Mouse (Mus musculus): ENCODE data around the gene Fgfr2. TPM values are rescaled to one million over a fixed set of nuclear protein-coding genes. Genes with fewer than 3 reads are reported as not detected.
"Not testable (repeated sequence)": the region's sequence is repeated elsewhere in the genome, so short reads cannot be mapped to it uniquely, and the experiment has no call there.

Fgfr2 gene
- polyA plus RNA-seq, 1 experiment from 2014 or later, result 92.0 TPM

DNA sequence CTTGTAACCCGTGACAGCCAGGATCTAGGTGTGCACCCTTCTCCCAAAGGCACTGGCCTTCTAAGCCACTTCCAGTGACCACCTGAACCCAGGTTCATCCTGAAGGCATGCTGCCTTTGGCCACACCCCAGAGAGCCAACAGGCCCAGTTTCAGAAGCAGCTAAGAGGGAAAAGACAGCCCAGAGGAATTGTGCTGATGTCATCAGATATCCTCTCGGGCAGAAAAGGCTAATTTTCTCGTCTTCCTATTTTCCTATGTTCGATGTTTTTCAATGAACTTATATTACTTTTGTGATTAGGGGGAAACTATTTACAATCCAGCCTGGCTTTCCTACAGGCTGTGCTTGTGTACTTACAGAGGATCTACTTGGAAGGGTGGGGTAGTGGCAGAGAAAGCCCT lies 582.6 kb downstream of the Fgfr2 start:
- DNase-seq (ENCODE audit: low spot score, missing footprints), result no peak
- no peak overlapping the region for H3K4me3 ChIP-seq (ENCODE audit: low read depth, low read length)
- no peaks in the 10 kb centered on the region for H3K27me3 ChIP-seq (ENCODE audit: control insufficient read depth, insufficient read depth, low read length)
- H3K9ac ChIP-seq (ENCODE audit: low read length), result no peak overlapping the region
- no peaks in the 10 kb centered on the region for H3K9me3 ChIP-seq (ENCODE audit: control insufficient read depth, low read length)
- H3K4me2 ChIP-seq, result no peak overlapping the region
- ATAC-seq (ENCODE audit: low FRiP score), result no peak
- no peaks in the 10 kb centered on the region for H3K36me3 ChIP-seq (ENCODE audit: control insufficient read depth, insufficient read depth, low read length)
- no peaks in the 10 kb centered on the region for H3K4me1 ChIP-seq (ENCODE audit: control insufficient read depth, insufficient read depth, low read length)
- 86% methylated on average over 4 of the region's 4 CpGs for WGBS
- no peak overlapping the region for H3K27ac ChIP-seq (ENCODE audit: low read depth, low read length)

DNA sequence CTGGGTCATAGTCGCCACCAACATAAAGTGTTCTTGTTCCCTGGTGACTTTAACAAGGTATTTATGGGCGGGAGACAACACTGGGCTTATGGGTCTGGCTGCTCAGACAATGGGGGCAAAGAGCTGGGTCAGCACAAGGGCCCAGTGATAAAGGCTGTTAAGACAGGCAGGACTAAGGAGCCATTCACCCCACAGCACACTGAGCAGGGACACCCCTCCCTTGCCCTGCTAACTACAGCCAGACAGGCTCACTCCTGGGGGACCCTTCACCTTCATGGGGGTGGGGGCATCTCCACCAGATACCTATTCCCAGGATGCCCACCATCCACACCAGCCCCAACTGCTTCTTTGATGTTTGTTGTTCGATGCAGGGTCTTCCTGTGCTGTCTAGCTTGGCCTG lies 593.9 kb downstream of the Fgfr2 start:
- Histone ChIP-seq H3K27me3 (ENCODE audit: control insufficient read depth, insufficient read depth, low read length) (no peaks in the 10 kb centered on the region), H3K4me1 (ENCODE audit: control insufficient read depth, insufficient read depth, low read length) (no peaks in the 10 kb centered on the region), H3K36me3 (ENCODE audit: control insufficient read depth, insufficient read depth, low read length) (no peaks in the 10 kb centered on the region), H3K27ac (ENCODE audit: low read depth, low read length) (no peak overlapping the region), H3K9ac (ENCODE audit: low read length) (no peak overlapping the region), H3K9me3 (ENCODE audit: control insufficient read depth, low read length) (no peaks in the 10 kb centered on the region), H3K4me2 (no peak overlapping the region), H3K4me3 (ENCODE audit: low read depth, low read length) (no peak overlapping the region)
- DNase-seq (ENCODE audit: low spot score, missing footprints) (no peak), ATAC-seq (ENCODE audit: low FRiP score) (no peak)
- WGBS, result 64% methylated on average over 3 of the region's 3 CpGs

DNA sequence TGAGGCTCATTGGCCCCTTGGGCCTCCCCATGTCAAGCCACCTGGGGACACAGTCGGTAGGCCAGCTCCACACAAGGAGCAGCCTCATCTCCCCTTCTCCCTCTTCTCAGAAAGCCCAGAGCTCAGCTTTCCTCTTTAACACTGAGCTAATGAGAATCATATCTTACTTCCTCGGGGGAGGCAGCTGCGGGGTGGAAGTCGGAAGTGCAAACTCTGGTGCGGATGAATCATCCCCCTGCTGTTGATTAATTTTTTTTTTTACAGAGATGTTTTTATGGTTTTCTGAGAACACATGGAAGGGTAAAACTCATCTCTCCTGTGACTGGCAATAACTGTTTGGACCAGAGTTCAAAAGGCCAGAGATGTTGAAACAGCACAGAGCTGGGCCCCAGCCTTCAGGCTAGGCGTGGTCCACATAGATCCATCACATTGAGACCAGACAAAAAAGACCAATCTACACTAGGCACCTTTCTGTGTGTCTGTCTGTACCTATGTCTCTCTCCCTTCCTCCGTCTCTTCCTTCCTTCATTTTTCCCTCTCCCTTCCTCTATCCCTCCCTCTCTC lies 609.6 kb downstream of the Fgfr2 start:
- ATAC-seq (ENCODE audit: low FRiP score) (no peak), DNase-seq (ENCODE audit: low spot score, missing footprints) (no peak)
- Histone ChIP-seq H3K9ac (ENCODE audit: low read length) (no peak overlapping the region), H3K4me3 (ENCODE audit: low read depth, low read length) (no peak overlapping the region), H3K36me3 (ENCODE audit: control insufficient read depth, insufficient read depth, low read length) (no peaks in the 10 kb centered on the region), H3K4me1 (ENCODE audit: control insufficient read depth, insufficient read depth, low read length) (no peaks in the 10 kb centered on the region), H3K9me3 (ENCODE audit: control insufficient read depth, low read length) (no peaks in the 10 kb centered on the region), H3K4me2 (no peak overlapping the region), H3K27ac (ENCODE audit: low read depth, low read length) (no peak overlapping the region), H3K27me3 (ENCODE audit: control insufficient read depth, insufficient read depth, low read length) (no peaks in the 10 kb centered on the region)
- WGBS, result 86% methylated on average over 7 of the region's 7 CpGs

DNA sequence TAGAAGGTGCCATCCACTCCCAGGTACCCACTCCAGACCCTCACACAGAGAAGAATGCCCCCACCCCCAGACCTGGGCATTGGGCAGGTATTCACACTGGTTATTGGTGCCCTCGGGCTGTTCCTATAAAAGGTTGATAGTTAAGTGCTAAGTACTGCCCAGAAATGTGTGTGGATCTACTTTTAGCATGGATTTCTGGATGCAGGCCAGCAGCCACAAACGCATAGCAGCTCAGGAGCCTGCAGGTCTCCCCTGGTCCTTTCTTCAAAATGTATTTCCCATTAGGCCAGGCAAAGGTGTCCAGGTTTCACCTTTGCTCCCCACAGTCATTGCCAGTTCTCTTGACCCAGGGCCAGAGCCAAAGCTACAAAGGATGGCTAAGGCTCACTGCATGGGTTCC lies 614.0 kb downstream of the Fgfr2 start:
- Histone ChIP-seq H3K9ac (ENCODE audit: low read length) (no peak overlapping the region), H3K36me3 (ENCODE audit: control insufficient read depth, insufficient read depth, low read length) (no peaks in the 10 kb centered on the region), H3K27me3 (ENCODE audit: control insufficient read depth, insufficient read depth, low read length) (no peaks in the 10 kb centered on the region), H3K4me2 (no peak overlapping the region), H3K9me3 (ENCODE audit: control insufficient read depth, low read length) (no peaks in the 10 kb centered on the region), H3K27ac (ENCODE audit: low read depth, low read length) (no peak overlapping the region), H3K4me1 (ENCODE audit: control insufficient read depth, insufficient read depth, low read length) (no peaks in the 10 kb centered on the region), H3K4me3 (ENCODE audit: low read depth, low read length) (no peak overlapping the region)
- WGBS, result 94% methylated on average over 2 of the region's 2 CpGs
- DNase-seq (ENCODE audit: low spot score, missing footprints), result no peak
- ATAC-seq (ENCODE audit: low FRiP score), result no peak

DNA sequence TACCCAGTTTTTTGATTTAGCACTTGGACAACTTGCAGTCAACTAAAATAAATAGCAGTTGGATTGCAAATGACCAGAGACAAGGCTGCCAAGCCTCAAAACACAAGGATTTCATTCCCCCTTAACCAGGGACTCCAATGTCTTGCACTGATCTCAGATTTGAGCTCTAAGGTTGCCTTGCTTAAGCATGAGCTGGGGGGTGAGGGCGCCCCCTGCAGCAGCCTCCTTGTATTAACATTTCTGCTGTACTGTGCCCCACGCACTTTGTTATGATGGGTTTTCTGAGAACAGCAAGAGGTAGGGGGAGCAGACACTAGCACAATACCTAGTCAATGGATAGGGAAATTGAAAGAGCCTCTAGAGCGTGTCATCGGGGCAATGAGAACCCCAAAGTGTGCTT lies 615.8 kb downstream of the Fgfr2 start:
- Histone ChIP-seq H3K36me3 (ENCODE audit: control insufficient read depth, insufficient read depth, low read length) (no peaks in the 10 kb centered on the region), H3K9me3 (ENCODE audit: control insufficient read depth, low read length) (no peaks in the 10 kb centered on the region), H3K9ac (ENCODE audit: low read length) (no peak overlapping the region), H3K4me2 (no peak overlapping the region), H3K4me3 (ENCODE audit: low read depth, low read length) (no peak overlapping the region), H3K4me1 (ENCODE audit: control insufficient read depth, insufficient read depth, low read length) (no peaks in the 10 kb centered on the region), H3K27ac (ENCODE audit: low read depth, low read length) (no peak overlapping the region), H3K27me3 (ENCODE audit: control insufficient read depth, insufficient read depth, low read length) (no peaks in the 10 kb centered on the region)
- WGBS, result 58% methylated on average over 4 of the region's 4 CpGs
- ATAC-seq (ENCODE audit: low FRiP score), result no peak
- no peak for DNase-seq (ENCODE audit: low spot score, missing footprints)

DNA sequence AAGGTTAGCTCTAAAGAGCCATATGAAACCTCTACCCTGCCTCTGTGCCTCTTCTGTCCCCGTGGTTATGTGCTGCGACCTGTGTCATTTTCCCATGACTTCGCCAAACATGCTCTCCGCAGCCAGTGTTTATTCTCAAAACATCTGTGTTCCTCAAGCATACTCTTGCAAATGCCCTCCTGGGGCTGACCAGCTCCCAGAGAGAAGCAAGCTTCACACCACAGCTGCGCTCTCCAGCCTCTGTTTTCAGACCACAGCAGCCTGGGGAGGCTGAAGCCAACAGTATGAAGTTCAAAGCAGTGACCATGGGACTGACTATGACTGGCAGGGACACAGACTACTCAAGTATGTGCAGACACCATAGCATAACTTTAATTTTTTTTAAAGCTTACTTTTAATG lies 616.9 kb downstream of the Fgfr2 start:
- H3K27me3 ChIP-seq (ENCODE audit: control insufficient read depth, insufficient read depth, low read length), result no peaks in the 10 kb centered on the region
- H3K9me3 ChIP-seq (ENCODE audit: control insufficient read depth, low read length), result no peaks in the 10 kb centered on the region
- DNase-seq (ENCODE audit: low spot score, missing footprints) (no peak), ATAC-seq (ENCODE audit: low FRiP score) (no peak)
- H3K4me2 ChIP-seq, result no peak overlapping the region
- H3K36me3 ChIP-seq (ENCODE audit: control insufficient read depth, insufficient read depth, low read length), result no peaks in the 10 kb centered on the region
- H3K4me3 ChIP-seq (ENCODE audit: low read depth, low read length), result no peak overlapping the region
- 53% methylated on average over 5 of the region's 5 CpGs for WGBS
- no peaks in the 10 kb centered on the region for H3K4me1 ChIP-seq (ENCODE audit: control insufficient read depth, insufficient read depth, low read length)
- H3K9ac ChIP-seq (ENCODE audit: low read length), result no peak overlapping the region
- no peak overlapping the region for H3K27ac ChIP-seq (ENCODE audit: low read depth, low read length)

DNA sequence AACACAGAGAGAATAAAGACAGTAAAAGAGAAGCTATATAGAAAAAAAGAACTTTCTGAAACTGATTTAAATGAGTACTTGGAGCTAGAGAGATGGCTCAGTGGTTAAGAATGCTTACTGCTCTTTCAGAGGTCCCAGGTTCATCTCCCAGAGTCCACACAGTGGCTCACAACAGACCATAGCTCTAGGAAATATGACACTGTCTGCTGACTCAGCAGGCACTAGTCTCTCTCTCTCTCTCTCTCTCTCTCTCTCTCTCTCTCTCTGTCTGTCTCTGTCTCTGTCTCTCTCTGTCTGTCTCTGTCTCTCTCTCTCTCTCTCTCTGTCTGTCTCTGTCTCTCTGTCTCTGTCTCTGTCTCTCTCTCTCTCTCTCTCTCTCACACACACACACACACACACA lies 620.7 kb downstream of the Fgfr2 start:
- not testable (repeated sequence) for DNase-seq (ENCODE audit: low spot score, missing footprints); H3K4me1 ChIP-seq (ENCODE audit: control insufficient read depth, insufficient read depth, low read length); H3K9me3 ChIP-seq (ENCODE audit: control insufficient read depth, low read length); H3K4me3 ChIP-seq (ENCODE audit: low read depth, low read length); H3K36me3 ChIP-seq (ENCODE audit: control insufficient read depth, insufficient read depth, low read length); H3K27ac ChIP-seq (ENCODE audit: low read depth, low read length); H3K27me3 ChIP-seq (ENCODE audit: control insufficient read depth, insufficient read depth, low read length); ATAC-seq (ENCODE audit: low FRiP score); H3K4me2 ChIP-seq; H3K9ac ChIP-seq (ENCODE audit: low read length)

DNA sequence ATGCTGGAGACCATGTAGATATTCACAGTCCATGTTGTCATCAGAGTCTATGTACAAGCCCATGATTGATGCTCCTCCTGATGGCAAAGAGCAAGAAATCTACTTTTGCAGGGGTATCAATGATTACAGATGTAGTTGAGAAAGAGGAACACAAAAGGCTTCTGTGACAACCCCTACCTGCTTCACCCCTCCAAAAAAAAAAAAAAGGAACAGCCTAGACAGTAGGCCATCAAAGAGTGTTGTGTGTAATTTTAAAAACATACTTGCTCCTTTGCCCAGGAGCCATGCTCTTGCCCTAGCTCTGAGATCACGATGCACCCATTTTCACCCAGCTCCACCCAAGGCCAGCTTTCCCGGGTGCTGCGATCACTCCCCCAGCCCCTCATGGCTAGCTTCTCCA lies 626.0 kb downstream of the Fgfr2 start:
- WGBS, result 93% methylated on average over 3 of the region's 3 CpGs
- H3K27ac ChIP-seq (ENCODE audit: low read depth, low read length), result no peak overlapping the region
- ATAC-seq (ENCODE audit: low FRiP score), result no peak

DNA sequence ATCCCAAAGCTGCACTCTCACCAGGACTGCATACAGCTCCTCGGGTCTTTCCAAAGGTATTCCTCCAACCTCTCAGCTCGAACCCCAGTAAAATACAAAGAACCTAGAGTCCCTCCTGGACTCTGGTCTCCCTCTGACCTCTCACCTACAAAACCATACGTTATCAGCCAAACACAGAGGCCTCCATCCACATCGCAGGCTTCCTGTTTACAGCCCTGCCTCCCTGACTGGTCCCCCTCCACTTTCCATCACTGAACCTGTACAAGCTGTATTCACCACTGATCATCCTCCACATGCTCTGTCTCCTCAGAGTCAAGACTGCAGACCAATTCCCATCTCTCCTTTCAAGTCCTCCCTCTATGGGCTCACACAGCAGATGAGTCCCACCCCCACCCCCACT lies 628.9 kb downstream of the Fgfr2 start:
- Histone ChIP-seq H3K27ac (ENCODE audit: low read depth, low read length) (no peak overlapping the region), H3K36me3 (ENCODE audit: control insufficient read depth, insufficient read depth, low read length) (no peaks in the 10 kb centered on the region), H3K27me3 (ENCODE audit: control insufficient read depth, insufficient read depth, low read length) (no peaks in the 10 kb centered on the region), H3K4me2 (no peak overlapping the region), H3K9ac (ENCODE audit: low read length) (no peak overlapping the region), H3K4me3 (ENCODE audit: low read depth, low read length) (no peak overlapping the region), H3K4me1 (ENCODE audit: control insufficient read depth, insufficient read depth, low read length) (no peaks in the 10 kb centered on the region), H3K9me3 (ENCODE audit: control insufficient read depth, low read length) (no peaks in the 10 kb centered on the region)
- WGBS, result 76% methylated on average over 4 of the region's 4 CpGs
- ATAC-seq (ENCODE audit: low FRiP score), result no peak
- no peak for DNase-seq (ENCODE audit: low spot score, missing footprints)

More for the DNA sequence above, 626.0 kb downstream of the Fgfr2 start:
- Histone ChIP-seq H3K4me3 (ENCODE audit: low read depth, low read length) (no peak overlapping the region), H3K36me3 (ENCODE audit: control insufficient read depth, insufficient read depth, low read length) (no peaks in the 10 kb centered on the region), H3K4me2 (no peak overlapping the region), H3K27me3 (ENCODE audit: control insufficient read depth, insufficient read depth, low read length) (no peaks in the 10 kb centered on the region), H3K4me1 (ENCODE audit: control insufficient read depth, insufficient read depth, low read length) (no peaks in the 10 kb centered on the region), H3K9ac (ENCODE audit: low read length) (no peak overlapping the region), H3K9me3 (ENCODE audit: control insufficient read depth, low read length) (no peaks in the 10 kb centered on the region)
- DNase-seq (ENCODE audit: low spot score, missing footprints), result no peak

DNA sequence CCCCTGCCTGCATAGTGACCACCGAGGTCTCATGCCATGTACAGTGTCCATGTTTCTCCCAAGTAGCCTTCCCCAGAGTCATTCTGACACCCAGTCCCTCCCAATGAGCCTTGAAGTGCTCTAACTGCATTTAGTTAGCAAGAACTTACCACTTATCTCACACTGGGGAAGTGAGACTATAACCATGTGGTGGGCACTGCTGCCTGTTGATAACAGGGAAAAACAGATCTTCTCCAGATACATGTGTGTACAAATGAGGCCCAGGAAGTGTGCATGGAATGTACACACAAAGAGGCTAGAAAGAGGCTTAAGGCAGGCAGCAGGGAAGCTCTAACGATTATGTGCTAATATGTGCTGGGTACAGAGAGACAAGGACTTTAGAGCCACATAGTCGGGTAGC lies 629.5 kb downstream of the Fgfr2 start:
- Histone ChIP-seq H3K36me3 (ENCODE audit: control insufficient read depth, insufficient read depth, low read length) (no peaks in the 10 kb centered on the region), H3K9ac (ENCODE audit: low read length) (no peak overlapping the region), H3K9me3 (ENCODE audit: control insufficient read depth, low read length) (no peaks in the 10 kb centered on the region), H3K27me3 (ENCODE audit: control insufficient read depth, insufficient read depth, low read length) (no peaks in the 10 kb centered on the region), H3K27ac (ENCODE audit: low read depth, low read length) (no peak overlapping the region), H3K4me2 (no peak overlapping the region), H3K4me1 (ENCODE audit: control insufficient read depth, insufficient read depth, low read length) (no peaks in the 10 kb centered on the region), H3K4me3 (ENCODE audit: low read depth, low read length) (no peak overlapping the region)
- ATAC-seq (ENCODE audit: low FRiP score) (no peak), DNase-seq (ENCODE audit: low spot score, missing footprints) (no peak)
- WGBS, result 80% methylated on average over 3 of the region's 3 CpGs
